Mouse (Mus musculus): Measurements from ENCODE around the gene Xpnpep1.
A peak's percentile ranks its signal among the peaks of the same experiment; 100 is the strongest.

Gene Xpnpep1

DNA sequence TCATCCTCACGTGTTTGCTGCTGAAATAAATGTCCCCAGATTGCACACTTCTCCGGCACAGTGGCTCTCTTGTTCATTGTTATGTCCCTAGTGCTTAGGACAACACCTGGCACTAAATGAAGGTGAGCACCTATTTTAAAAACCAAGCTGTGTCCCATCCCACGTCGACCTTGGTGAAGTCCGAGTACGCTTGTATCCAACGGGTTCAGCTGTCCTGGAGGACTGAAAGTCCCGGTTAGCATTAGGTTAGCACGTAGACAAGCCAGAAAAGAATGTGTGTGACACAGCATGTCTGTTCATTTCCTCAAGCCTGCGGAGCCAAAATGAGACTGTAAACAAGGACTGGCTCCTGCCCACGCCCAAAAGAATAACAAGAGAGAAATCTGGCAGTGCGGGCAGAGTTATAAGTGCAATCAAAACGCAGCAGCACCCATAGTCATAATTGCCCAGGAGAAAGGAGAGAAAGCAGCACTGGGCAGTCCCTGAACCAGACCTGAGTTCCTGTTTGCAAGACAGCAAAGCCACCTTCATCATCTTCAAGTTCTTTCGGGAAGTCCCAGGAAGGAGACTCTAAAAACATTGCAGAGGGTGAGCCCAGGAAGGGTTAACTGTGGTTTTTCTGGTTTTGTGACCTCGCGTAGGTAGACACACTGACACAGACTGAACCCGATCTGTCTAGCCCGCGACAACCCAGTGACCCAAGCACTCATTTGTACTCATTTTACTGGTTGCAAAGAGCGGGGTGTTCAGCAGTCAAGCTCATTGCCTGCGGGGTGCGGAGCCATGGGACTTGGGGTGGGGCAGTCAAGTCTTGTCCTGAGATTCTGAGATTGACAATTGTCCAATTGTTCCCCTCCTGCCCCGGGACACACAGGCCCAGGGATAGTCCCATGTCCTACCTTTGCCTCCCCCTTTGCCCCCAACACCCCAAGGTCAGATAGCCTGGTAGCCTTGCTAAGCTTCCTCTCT, at the start of gene Xpnpep1:
Xpnpep1 (minus strand) TSS at position 51 of the 969 bp plus-strand sequence.
- peak; percentile 29 for DNase-seq (ENCODE audit: low read depth, low spot score)

DNA sequence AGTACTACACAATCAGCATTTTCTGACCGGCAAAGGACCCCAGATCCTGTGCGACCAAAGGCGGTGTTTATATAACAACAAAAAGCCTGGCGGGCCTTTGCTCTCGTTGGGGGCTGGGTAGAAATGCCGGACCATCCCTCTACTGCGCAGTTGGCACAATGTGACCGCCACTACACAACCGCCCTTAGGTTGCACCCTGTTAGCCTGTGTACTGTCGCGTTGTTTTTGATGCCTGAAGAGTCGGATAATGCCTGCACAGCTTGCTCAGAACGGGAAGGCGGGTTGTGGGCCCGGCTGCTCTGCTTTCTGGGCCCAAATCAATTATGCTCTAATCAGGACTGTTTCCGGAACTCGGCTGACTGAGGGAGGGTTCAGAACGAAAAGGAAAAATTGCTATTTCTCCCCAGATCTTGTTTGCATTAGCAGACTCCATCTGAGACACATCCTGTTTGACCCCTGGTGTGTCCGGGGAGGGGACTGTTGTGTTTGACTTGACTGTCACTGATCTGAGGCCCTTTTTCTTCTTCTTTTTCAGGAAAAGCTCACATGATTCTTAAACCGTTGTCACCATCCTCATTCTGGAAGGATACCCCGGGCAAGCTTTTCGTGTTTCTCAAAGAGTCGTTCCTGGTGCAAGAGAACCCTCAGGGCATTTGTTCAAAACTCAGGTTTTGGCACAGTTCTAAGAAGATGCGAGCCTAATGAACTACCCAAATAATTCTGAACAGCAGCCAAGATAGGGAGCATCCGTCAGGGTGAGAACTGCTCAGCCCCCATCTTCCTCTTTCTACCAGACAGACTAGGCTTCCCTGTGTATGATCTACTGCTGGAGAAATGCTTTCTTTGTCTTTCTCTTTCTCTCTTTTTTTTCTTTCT, 47.5 kb upstream of the Xpnpep1 start:
- no peak for DNase-seq (ENCODE audit: low read depth, low spot score)

DNA sequence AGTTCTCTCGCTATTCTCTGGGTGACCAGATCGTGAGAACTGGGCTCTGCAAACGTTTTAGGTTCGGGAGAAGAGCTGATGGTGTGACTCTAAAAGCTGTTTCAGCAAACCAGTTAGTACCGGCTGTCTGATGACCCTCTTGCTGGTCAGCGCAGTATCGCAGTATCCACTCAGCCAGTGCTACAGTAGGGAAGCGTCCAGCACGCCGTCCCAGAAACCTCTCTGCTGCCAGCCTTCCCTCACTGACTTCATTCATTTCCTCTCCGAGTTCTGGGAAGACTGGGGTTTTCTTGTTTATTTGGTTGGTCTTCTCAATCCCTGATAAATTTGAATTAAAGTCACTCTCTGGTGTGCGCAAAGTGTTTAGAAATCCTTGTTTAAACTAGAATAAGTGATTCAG, 46.8 kb upstream of the Xpnpep1 start:
- DNase-seq (ENCODE audit: low read depth, low spot score): no peak

DNA sequence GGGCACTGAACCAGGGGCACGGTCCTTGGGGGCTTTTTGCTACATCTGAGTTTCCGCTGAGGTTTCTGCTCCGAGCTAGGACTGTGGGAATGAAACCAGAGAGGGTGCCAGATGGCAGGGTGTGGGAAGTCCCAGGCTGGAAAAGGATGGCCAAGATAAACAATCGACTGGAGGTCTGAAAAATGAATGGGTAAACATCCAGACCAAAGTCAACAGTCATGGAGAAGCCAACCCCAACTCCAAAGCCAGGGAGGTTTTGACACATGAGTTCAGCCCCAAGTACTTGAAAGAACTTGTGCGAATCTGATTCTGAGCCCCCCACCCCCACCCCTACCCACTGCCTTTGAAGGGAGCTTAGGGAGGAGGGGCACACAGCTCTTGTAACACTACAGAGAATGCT, 44.7 kb upstream of the Xpnpep1 start:
- no peak for DNase-seq (ENCODE audit: low read depth, low spot score)

DNA sequence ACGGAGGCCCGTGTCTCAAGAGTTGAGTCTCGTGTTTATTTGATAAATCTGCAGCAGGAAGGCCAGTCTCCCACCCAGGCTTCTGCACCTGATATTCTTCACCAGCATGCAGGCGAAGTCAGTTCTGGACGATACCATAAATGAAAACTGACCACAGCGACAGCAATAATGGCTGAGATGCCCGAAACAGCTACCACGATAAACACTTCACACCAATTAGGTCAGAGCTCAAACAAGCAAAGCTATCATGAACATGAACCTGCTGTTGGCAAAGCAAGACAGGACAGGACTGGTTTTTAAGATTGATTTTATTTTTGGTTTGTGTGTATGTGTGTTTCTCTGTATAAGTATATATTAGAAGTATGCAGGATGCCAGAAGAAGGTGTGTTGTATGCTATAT, 42.8 kb upstream of the Xpnpep1 start:
- no peak for DNase-seq (ENCODE audit: low read depth, low spot score)

DNA sequence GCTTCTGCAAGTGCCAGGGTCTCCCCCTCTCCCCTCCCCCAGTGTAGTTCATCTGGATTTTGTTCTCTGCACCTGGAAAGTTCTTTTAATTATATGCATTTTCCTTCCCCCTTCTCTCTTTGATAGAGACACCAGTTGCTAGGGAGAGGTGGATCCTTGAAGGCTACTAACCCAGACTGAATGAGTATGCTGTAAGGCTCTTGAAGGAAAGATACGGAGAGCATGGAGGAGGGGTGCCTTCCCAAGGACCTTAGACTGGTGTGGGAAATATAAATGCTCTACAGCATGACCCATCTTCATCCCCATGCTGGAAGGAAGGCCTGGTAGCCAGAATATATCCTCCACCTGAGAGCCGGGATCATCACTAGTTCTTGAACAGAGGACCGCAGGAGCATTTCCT, 41.3 kb upstream of the Xpnpep1 start:
- DNase-seq (ENCODE audit: low read depth, low spot score): no peak

DNA sequence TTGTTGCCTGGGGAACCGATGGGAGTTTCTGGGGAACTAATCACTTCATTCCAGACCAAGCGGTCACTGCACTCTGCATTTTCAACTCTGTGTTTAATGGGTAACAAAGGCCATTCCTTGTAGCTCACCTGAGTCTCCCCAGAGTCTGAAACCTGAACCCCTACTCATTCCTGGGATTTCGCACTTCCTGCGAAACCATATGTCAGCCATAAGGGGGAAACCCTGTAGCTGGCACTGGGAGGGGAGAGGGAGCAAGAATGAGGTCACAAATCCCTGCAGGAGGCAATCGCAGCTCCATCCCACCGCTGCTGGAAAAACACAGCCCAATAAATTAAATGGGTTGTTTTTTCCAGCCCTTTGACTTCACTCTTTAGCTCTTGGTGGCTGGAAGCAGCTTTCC, 40.9 kb upstream of the Xpnpep1 start:
- no peak for DNase-seq (ENCODE audit: low read depth, low spot score)

DNA sequence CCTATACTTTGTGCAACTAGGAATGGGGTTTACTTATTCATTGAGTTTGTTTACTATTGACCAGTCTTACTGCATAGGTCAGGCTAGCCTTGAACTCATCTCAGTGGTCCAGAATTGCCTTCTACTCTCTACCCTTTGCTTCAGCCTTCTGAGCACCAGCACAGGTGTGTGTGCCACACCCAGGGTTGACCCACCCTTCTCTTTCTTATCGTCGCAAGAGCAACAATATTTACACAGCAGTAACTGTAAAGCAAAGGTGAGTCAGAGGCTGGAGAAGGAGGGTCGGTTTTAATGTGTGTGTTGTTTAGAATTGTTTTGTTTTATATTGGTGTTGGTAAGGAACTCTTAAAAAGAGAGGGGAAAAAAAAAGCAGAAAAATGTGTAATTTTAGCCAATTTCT, 40.5 kb upstream of the Xpnpep1 start:
- DNase-seq (ENCODE audit: low read depth, low spot score): no peak

DNA sequence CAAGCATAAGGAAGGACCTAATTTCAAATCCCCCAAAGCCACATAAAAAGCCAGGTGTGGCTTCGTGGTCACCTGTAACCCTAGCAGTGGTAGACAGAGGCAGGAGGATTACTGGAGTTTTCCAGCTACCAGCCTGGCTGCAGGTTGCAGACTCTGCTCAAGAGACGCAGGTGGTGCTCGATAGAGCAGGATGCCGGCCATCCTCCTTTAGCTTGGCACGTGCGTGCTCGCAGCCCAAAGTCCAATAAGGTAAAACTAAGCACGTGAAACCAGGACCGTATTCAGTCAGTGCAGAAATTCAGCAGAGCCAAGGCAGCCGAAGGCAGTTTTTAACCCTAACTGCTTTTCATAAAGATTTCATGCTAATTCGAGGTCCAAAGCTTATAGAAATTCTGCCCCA, 40.0 kb upstream of the Xpnpep1 start:
- DNase-seq (ENCODE audit: low read depth, low spot score): peak; percentile 9

DNA sequence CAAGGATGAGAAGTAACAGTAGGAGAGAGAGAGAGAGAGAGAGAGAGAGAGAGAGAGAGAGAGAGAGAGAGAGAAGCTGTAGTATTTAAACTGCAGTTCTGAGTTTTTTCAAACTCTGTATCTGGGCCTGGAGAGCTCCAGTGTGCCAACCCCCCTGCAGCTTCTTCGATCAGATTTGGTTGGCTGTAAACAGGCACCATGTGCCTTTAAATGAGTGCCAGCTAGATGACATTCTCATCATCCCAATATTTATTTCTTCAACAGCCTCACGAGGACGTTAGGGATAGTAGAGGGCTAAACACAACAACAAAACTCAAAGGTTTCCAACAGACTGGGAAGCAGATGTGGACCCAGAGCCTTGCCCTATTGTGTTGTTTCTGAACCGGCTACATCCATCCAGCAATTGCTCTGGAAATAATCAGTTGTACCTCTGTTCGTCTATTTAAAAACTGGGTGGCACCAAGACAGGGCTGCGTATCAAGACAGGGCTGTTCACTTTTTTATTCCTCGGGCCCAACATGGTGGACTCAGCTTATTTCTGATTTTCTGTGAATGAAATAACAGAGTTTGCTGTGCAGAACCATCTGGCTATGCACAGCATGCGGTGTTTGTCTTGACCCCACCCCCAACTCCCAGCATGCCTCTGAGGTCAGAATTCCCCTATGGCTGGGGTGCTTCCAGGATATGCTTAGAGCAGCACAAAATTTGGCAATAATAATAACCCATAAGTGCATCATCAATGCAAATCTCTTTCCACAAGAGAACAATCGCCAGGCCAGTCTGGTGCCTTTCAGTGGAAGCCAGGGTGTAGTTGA, 38.5 kb upstream of the Xpnpep1 start:
- DNase-seq (ENCODE audit: low read depth, low spot score): no peak

DNA sequence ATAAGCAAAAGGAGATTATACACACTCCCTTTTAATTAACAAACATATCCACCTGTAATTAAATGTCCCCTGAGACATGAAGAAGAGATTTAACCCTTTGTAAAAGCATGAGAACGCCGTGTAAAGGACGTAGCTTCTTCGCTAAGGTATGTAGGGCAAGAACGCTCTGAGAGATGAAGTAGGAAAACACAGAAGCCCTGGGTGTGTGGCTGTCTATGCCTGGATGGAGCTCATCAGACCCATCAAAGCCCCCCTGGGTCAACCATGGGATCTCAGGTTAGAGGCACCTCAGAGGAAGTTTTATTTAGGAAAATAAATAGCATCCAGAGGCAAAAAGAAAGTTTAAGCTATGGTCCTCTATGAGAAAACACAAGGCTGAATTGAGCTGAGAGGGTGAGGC, 37.3 kb upstream of the Xpnpep1 start:
- no peak for DNase-seq (ENCODE audit: low read depth, low spot score)

DNA sequence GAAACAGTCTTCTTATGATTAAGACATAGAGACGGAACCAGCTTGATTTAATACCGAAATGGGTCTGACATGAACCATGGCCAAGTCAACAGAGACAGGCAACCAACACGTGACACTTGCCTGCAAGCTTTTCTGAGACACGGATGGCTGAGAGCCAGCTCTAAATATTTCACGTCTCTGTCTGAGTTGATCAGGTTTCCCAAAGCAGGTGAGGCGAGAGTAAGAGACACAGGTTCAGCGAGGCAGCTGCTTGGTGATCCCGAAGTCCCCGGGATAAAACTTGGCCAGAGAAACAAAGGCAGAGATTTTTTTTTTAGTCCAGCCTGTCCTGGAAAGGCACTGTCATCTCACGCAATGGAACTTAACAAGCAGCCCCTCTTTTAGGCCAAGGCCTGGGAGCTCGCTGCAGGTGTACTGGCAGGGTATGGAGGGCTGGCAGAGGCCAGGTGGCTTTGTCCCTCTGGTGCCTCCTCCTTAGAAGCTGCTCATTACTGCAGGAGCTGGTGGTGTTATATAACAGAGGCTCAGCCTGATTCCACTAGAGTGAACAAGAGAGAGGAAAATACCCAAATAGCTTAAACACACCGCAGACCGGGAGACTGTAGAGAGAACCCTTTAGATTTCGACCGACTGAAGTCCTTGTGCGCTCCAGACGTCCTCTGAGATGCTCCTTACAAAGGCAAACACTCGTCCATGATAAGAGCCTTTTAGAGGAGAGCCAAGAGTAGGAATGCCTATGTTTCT, 36.4 kb upstream of the Xpnpep1 start:
- no peak for DNase-seq (ENCODE audit: low read depth, low spot score)

DNA sequence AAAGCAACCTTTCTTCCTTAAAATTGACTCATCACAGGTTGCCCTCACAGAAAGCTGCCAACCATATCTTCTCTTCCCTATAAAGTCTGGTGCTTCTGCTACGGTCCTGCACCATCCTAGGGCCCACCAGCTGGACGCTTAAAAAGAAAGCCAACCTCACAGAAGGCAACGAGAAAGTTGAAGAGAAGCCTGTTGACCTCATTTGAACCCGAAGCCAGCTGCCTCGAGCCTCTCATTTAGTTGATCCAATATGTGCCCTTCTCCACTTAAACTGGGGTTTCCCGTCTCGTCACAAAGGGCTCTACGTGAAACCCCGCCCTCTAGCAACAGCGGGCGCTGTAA, 35.9 kb upstream of the Xpnpep1 start:
- DNase-seq (ENCODE audit: low read depth, low spot score): no peak

DNA sequence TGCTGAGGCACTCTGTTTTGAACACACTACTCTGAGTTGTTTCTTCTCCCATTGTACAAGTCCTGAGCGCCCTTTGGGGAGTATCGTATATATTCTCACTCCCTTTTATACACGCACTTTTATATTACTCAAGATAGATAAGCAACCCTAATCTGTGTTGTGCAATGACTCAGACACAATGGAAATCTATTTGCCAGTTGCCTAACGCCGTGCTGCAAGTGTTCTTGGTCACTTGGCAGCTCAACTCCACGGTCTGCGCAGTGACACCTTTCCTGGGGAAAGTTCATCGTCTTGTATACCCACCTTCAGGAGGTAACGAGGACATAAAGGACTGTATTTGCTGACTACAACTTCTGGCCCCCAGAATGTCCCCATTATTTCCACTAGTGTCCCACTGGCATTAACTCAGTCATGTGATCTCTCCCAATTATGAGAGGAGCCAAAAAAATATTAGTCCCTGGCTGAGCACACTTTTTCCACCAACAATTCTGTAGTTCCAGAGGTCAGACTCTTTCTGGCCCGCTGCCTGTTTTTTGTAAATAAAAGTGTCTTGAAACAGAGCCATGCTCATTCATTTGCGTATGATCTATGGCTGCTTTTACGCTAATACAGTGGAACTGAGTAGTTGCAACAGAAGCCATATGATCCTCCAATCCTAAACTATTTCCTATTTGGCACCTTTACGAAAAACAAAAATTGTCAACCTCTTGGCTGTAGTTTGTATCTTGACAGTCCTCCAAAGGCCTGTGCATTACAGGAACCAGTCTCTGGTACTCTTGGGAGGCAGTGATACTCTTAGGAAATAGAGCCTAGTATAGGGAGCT, 35.1 kb upstream of the Xpnpep1 start:
- no peak for DNase-seq (ENCODE audit: low read depth, low spot score)

DNA sequence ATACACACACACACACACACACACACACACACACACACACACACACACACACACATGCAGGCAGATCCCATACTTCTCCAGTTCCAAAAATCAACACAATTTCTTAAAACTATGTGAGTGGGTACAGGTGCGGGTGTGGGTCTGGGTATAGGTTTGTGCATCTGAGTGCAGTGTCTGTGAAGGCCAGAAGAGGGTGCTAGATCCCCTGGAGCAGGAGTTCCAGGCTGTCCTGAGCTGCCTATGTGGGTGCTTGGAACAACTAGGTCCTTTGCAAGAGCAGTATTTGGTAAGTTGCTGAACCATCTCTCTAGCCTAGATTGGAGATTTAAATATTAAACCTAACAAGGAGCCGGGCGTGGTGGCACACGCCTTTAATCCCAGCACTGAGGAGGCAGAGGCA, 33.5 kb upstream of the Xpnpep1 start:
- peak; percentile 15 for DNase-seq (ENCODE audit: low read depth, low spot score)

DNA sequence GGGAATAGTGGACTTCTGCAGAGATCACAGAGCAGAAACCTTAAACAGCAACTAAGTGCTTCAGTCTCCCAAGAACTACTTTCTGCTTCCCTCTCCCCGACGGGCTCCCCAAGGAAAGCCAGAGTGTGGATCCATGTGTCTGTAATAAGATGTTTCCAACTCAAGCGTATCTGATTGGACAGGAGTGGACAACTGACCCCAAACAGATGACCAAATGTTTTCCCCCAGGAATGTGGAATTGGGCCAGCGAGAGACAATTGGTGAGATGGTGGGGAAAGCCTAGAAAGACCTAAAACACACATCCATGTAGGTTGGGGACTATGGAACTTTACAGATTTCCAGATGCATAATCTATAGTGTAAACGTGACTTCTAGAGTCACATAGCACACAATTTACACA, 32.4 kb upstream of the Xpnpep1 start:
- DNase-seq (ENCODE audit: low read depth, low spot score): no peak

DNA sequence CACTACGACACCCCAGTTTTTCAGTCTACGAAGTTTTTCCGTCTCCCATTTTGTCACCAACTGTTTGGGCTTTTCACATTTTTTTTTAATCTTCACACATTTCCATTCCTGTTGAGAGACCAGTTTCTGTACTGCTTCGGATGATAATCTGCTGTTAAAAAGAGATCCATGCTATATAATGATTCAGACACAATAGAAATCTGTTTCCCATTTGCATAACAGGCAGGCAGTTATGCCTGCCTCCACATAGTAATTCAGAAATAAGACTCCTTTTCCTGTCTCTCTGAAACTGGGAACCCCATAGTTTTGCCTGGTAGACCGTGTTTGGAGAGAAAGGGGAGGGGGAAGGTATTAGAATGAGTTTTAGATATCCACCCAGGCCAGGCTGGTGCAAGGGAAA, 31.6 kb upstream of the Xpnpep1 start:
- no peak for DNase-seq (ENCODE audit: low read depth, low spot score)

DNA sequence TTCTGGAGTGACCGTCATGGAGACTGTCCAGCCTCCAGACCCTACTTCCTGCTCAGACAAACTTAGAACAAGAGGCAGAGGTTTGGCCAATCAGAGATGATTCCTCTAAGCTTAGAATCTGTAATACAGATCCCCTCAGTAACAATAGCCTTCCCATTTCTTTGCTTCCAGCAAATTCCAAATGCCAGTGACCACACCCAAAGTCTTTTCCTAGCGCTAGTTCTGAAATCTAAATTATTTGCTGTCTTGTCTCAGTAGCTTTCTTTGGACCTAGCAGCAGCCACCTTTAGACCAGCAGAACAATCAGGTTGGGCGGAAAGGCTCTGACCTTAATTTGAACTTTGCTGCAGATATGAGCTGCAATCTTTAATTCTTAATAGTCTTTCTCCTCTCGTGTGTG, 30.9 kb upstream of the Xpnpep1 start:
- DNase-seq (ENCODE audit: low read depth, low spot score): no peak

DNA sequence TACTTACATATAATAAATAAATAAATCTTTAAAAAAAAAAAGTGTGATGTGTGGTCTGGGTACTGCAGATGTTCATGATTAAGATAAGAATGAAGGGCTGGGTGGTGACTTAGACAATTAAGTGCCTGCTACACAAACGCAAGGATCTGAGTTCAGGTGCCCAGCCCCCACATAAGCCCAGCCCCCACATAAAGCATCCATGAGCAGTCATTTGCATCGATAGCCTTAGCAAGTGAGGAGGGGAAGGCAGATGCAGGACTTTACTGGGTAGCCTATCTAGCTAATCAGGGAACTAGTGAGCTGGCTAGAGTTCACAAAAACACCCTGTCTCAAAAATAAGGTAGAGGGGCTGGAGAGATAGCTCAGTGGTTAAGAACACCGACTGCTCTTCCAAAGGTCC, 29.4 kb upstream of the Xpnpep1 start:
- no peak for DNase-seq (ENCODE audit: low read depth, low spot score)

DNA sequence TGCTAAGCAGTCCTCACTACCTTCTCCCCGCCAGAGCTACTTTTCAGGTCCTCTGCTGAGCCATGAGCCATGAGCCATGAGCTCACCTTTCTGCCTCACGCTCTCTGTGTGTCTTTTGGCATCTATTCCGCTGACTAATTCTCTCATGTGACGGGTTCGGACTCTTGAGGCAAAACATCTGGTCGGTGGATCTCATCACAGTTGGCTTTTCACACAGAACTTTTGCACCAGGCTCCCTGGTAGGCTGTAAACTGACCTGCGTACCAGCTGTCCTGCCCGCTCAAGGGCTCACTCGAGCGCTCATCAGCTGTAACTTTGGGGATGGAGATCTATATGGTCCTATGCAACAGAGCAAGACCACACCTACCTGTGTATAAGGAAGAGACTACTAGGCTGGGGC, 26.9 kb upstream of the Xpnpep1 start:
- no peak for DNase-seq (ENCODE audit: low read depth, low spot score)
